Mouse (Mus musculus) colon, adult 2 months (tissue): Measurements from ENCODE around the gene Tnfrsf12a. TPM values are rescaled to one million over a fixed set of nuclear protein-coding genes. Genes with fewer than 3 reads are reported as not detected.

Source experiments
- polyA plus RNA-seq: library from polyadenylated mRNA; depleted of rRNA; stranded (reverse); fragments of >200 nt; gene quantifications from 2 replicates; pipeline ENCODE4 v1.2.3, GENCODE M21; 2012; rRNA removed

Tnfrsf12a gene
- polyA plus RNA-seq: 32.1 and 32.9 TPM in 2 replicates

GRCm38 (mm10) chr17:23677236-23677679, at the start of gene Tnfrsf12a:
Tnfrsf12a (minus strand) TSS chr17:23677468.

DNA sequence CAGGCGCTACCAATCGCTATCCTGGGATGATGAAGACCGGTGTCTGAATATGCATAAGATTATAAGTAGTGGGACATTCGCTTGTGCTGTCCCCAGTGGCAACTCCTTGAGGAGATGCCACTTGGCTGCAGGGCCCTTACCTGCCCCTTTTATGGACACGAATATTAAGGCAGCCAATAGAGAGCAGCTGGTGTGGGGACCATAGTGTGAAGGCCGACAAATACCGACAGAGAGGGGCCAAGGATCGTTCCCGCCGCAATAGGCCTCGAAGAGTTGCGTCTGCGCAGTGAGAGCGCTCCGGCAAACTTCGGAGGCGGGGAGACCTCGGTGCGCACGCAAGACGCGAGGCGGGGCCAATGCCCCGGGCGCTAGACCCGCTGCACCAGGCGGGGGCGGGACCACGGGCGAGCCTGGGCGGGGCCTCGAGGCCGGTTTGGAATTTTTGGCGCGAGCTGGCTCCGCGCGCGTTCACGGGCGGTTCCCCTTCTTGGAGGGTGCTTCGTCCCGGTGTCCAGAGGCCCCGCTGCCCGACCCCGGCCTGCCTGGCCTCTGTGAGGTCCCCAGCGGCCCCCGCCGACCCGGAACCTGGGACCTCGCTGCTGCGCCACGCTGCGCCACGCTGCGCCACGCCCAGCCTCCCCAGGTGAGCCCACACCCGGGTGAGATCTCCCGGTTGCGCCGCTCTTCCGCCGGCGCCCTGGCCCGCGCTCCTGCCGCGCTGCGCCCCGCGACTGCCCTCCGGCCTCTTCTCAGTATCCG, 48.9 kb upstream of the Tnfrsf12a start, which contains the start of gene Pkmyt1:
Gene Pkmyt1, plus strand, starts transcription at position 338 of the 759 bp plus-strand sequence.

DNA sequence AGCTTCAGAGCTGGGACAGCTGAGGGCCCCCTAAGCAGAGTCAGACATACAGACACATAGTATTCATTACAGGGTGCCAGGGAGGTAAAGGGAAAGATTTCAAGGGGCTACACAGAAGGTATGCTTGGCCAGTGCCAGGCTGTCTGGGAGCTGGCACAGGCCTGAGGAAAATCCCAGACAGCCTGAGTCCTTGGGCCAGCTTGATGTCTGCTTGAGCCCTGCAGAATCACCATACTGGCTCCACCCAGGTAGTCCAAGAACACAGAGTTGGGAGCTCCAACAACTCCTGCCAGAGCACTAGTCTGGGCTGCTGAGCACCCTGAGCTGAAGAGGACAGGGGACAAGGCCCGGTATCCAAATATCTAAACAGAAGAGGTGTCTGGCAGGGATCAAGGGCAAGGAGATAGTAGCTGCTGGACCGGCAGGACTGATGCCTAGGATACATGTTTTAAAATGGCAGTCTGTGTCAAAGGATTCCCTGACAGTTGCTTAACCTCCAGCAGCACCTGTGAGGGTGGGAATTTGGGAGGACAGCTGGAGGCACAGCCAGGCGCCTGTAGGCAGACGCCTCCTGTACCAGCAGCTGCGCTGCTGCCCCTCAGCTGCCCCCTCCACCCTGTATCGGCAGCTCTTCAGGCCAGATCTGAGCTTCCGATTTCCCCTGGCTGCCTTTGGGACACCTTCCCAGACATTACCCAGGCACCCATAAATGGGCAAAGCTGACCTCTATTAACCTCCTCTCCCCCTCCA, 45.3 kb upstream of the Tnfrsf12a start, which contains the start of gene 1520401A03Rik:
Gene 1520401A03Rik, minus strand, starts transcription at position 408 of the 750 bp plus-strand sequence.

DNA sequence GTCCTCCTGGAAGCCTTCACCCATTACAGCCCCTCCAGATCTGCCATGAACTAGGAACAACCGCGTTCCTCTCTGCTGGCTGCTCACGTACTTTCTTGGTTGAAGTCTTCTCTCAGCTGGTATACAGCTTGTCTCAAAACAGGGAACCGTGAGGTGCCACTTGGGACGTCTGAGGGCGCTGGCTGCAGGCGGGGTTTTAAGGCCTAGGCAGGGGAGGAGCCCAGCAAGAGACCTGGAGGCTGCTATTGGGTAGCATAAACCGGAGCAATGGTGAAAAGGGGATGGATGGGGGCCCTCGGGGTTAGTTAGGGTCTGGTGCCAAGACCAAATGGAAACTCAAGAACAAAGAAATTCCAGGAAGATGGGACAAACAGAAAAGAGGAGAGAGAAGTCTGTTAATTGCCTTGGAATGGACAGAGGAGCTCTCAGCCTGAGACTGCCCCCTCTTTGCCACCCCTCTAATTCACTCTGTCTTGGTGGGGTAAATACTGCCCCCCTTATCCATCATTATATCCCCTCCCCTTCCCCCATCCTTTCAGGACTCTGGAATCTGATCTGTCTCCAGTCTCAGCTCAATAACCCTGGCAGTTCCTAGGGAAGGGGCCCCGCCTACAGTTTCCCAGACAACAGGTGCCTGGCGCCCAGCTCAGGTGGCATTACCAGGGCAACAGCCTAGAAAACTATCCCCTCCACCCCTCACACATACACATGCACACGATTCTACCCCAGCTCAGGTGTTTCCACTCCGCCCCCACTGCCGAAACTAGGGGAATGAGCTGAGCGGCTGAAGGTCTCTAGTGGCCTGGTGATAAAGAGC, 6.8 kb upstream of the Tnfrsf12a start, which contains the start of gene Cldn9:
Gene Cldn9, minus strand, starts transcription at position 171 of the 817 bp plus-strand sequence.

GRCm38 (mm10) chr17:23679127-23679835, 2.0 kb upstream of the Tnfrsf12a start, which contains the start of gene Cldn6:
Cldn6 (plus strand) TSS chr17:23679249.

DNA sequence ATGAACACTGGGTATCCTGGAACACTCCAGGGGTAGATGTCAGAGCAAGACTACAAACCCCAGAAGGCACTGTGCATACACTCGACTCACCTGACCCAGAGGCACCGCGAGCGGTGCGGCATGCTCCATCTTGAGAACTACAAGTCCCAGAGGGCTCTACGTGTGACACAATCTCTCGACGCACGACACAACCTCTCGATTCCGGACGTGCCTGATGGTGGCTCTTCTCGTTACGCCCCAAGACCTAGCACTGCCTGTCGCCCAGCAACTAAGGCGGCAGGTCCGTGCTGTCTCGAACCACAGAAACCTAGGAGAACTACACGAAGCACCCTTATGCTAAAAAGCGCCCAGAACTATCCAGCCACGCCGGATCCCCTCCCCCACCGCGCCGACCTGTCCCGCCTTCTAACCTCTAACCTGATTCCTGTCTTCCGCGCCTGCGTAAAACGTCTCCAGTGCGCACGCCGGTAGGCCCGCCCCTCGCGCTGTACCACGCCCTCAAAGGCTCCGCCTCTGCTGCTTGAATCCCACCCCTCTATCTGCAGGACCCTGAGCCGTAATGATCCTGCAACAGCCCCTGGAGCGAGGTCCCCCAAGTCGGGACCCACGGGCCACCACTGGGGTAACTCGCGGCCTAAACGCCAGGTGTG, 3.7 kb downstream of the Tnfrsf12a start, which contains the start of the genes Hcfc1r1 and Thoc6:
Gene Hcfc1r1, plus strand, starts transcription at position 173 of the 650 bp plus-strand sequence.
Gene Thoc6, minus strand, starts transcription at position 459 of the 650 bp plus-strand sequence.

GRCm38 (mm10) chr17:23660117-23660875, 17.0 kb downstream of the Tnfrsf12a start, which contains the start of gene Bicdl2:
Bicdl2 (plus strand) TSS chr17:23660506.

GRCm38 (mm10) chr17:23644613-23645495, 32.4 kb downstream of the Tnfrsf12a start, which contains the start of gene Mmp25:
Mmp25 (minus strand) TSS chr17:23645277.

Other genes with a start within 250 kb of the Tnfrsf12a start
- gene Vmn2r117, start 197.8 kb downstream of the Tnfrsf12a start, polyA plus RNA-seq: not detected in 2 replicates
- 15.2 and 15.6 TPM in 2 replicates for gene Zfp213, start 113.2 kb downstream of the Tnfrsf12a start, polyA plus RNA-seq
- 11.5 and 11.8 TPM in 2 replicates for gene Zfp13, start 78.0 kb downstream of the Tnfrsf12a start, polyA plus RNA-seq
- gene Zscan10, start 76.6 kb downstream of the Tnfrsf12a start, polyA plus RNA-seq: not detected in 2 replicates
- 0.32 and 0.51 TPM in 2 replicates for gene Mmp25, start 32.2 kb downstream of the Tnfrsf12a start, polyA plus RNA-seq
- gene Bicdl2, start 17.0 kb downstream of the Tnfrsf12a start, polyA plus RNA-seq: 18.5 and 18.9 TPM in 2 replicates
- 362 and 417 TPM in 2 replicates for gene Hcfc1r1, start 3.9 kb downstream of the Tnfrsf12a start, polyA plus RNA-seq
- gene Thoc6, start 3.6 kb downstream of the Tnfrsf12a start, polyA plus RNA-seq: 20.1 and 25.6 TPM in 2 replicates
- gene Cldn6, start 1.8 kb upstream of the Tnfrsf12a start, polyA plus RNA-seq: 0.53 TPM in 1 of 2 replicates, not detected in the other
- gene Cldn9, start 6.6 kb upstream of the Tnfrsf12a start, polyA plus RNA-seq: 0.37 and 0.46 TPM in 2 replicates
- gene 1520401A03Rik, start 45.3 kb upstream of the Tnfrsf12a start, polyA plus RNA-seq: 0.09 TPM in 1 of 2 replicates, not detected in the other
- 61.5 and 71.9 TPM in 2 replicates for gene Pkmyt1, start 48.9 kb upstream of the Tnfrsf12a start, polyA plus RNA-seq
- 392 and 448 TPM in 2 replicates for gene Paqr4, start 63.4 kb upstream of the Tnfrsf12a start, polyA plus RNA-seq
- 14.8 and 15.8 TPM in 2 replicates for gene Kremen2, start 68.4 kb upstream of the Tnfrsf12a start, polyA plus RNA-seq
- 30.4 and 32.2 TPM in 2 replicates for gene Flywch1, start 94.1 kb upstream of the Tnfrsf12a start, polyA plus RNA-seq
- 15.4 and 24.0 TPM in 2 replicates for gene Flywch2, start 108.6 kb upstream of the Tnfrsf12a start, polyA plus RNA-seq
- 521 and 552 TPM in 2 replicates for gene Srrm2, start 113.1 kb upstream of the Tnfrsf12a start, polyA plus RNA-seq
- gene Elob, start 151.7 kb upstream of the Tnfrsf12a start, polyA plus RNA-seq: 551 and 740 TPM in 2 replicates
- 0.24 and 0.87 TPM in 2 replicates for gene Prss33, start 158.6 kb upstream of the Tnfrsf12a start, polyA plus RNA-seq
- gene Prss32, start 166.4 kb upstream of the Tnfrsf12a start, polyA plus RNA-seq: 1,354 and 1,658 TPM in 2 replicates
- gene Prss41, start 166.7 kb upstream of the Tnfrsf12a start, polyA plus RNA-seq: 1.9 and 6.1 TPM in 2 replicates
- gene Prss21, start 190.6 kb upstream of the Tnfrsf12a start, polyA plus RNA-seq: not detected in 2 replicates
- gene Dcpp1, start 203.4 kb upstream of the Tnfrsf12a start, polyA plus RNA-seq: not detected in 2 replicates
- not detected in 2 replicates for gene Dcpp2, start 203.4 kb upstream of the Tnfrsf12a start, polyA plus RNA-seq
- gene Dcpp3, start 240.0 kb upstream of the Tnfrsf12a start, polyA plus RNA-seq: not detected in 2 replicates